Comparison of ENCODE assay signal across 8 mouse cellular contexts in genomic region chr1:37864511-37865400, GRCm38 (mm10). TPM values are rescaled to one million over a fixed set of nuclear protein-coding genes. Genes with fewer than 3 reads are reported as not detected.
A peak's percentile ranks its signal among the peaks of the same experiment; 100 is the strongest.
DNase-seq lines count a peak whose midpoint lies in the region; ATAC-seq and TF ChIP-seq lines count a peak whose summit lies in the region.

No protein-coding gene starts in this region.

- H3K79me2 ChIP-seq in C2C12 (ENCODE audit: control insufficient read depth, insufficient read depth), result no peaks in the 10 kb centered on the region
- H3K79me2 ChIP-seq in liver, adult 2 months (ENCODE audit: control insufficient read depth, insufficient read depth, low read length), result no peaks in the 10 kb centered on the region
- no peaks in the 10 kb centered on the region for H3K79me2 ChIP-seq in myocyte (ENCODE audit: control insufficient read depth, insufficient read depth)

- H3ac ChIP-seq in C2C12 (ENCODE audit: control insufficient read depth, insufficient read length, low read depth) (peak overlapping the region; percentile 79), myocyte (ENCODE audit: control insufficient read depth, insufficient read length) (no peak overlapping the region)

- peak overlapping the region; percentile 87 for H3K4me2 ChIP-seq in heart, embryonic 11.5 days
- H3K4me2 ChIP-seq in kidney, embryonic 16.5 days (replicated peaks; ENCODE audit: low read depth, low read length), result peak overlapping the region; percentile 88
- H3K4me2 ChIP-seq in myocyte (ENCODE audit: low read depth), result peak overlapping the region; percentile 96

- 2% methylated on average over 87 of the region's 90 CpGs for WGBS in heart, embryonic 11.5 days (ENCODE audit: insufficient replicate concordance)
- WGBS in kidney, embryonic 16.5 days, result under 1% methylated on average over 81 of the region's 90 CpGs
- under 1% methylated on average over 87 of the region's 90 CpGs for WGBS in liver, adult 2 months

- H3K9me3 ChIP-seq in erythroblast, embryonic 14.5 days (ENCODE audit: control insufficient read depth, low read length), result no peaks in the 10 kb centered on the region; the same call in 1 of the 2 replicates
- no peaks in the 10 kb centered on the region for H3K9me3 ChIP-seq in heart, embryonic 11.5 days (replicated peaks; ENCODE audit: control insufficient read depth, low read length)
- H3K9me3 ChIP-seq in kidney, embryonic 16.5 days (ENCODE audit: low read length), result no peaks in the 10 kb centered on the region

- peak; percentile 99 for ATAC-seq in heart, embryonic 11.5 days (replicated peaks; ENCODE audit: insufficient number of reproducible peaks, low FRiP score, low TSS enrichment)
- peak; percentile 99 for ATAC-seq in kidney, embryonic 16.5 days (ENCODE audit: low FRiP score, low TSS enrichment)

- H3K9ac ChIP-seq in heart, embryonic 11.5 days (ENCODE audit: low read depth, low read length), result peak overlapping the region; percentile 76
- peak overlapping the region; percentile 83 for H3K9ac ChIP-seq in kidney, embryonic 16.5 days (replicated peaks; ENCODE audit: low read length)
- peak overlapping the region; percentile 83 for H3K9ac ChIP-seq in liver, adult 2 months (ENCODE audit: low read depth, low read length)

- H3K27me3 ChIP-seq in C2C12 (ENCODE audit: control insufficient read depth, insufficient read depth, insufficient read length), result no peaks in the 10 kb centered on the region
- H3K27me3 ChIP-seq in erythroblast, embryonic 14.5 days (ENCODE audit: control insufficient read depth), result peaks cover 11% of the 10 kb centered on the region
- 0 out of 2 replicates have a peak, but pooled peaks cover 4% of the 10 kb centered on the region for H3K27me3 ChIP-seq in heart, embryonic 11.5 days (ENCODE audit: control insufficient read depth, insufficient read depth, low read length)
- H3K27me3 ChIP-seq in kidney, embryonic 16.5 days (ENCODE audit: insufficient read depth, low read length), result no peaks in the 10 kb centered on the region
- H3K27me3 ChIP-seq in liver, adult 2 months (ENCODE audit: control insufficient read depth, insufficient read depth, low read length), result no peaks in the 10 kb centered on the region
- H3K27me3 ChIP-seq in myocyte (ENCODE audit: control insufficient read depth, insufficient read depth, insufficient read length), result no peaks in the 10 kb centered on the region
- H3K27me3 ChIP-seq in splenic B cell, adult 2 months (ENCODE audit: control insufficient read depth, insufficient read depth, low read length, poor library complexity, severe bottlenecking), result no peaks in the 10 kb centered on the region

- H3K4me3 ChIP-seq in C2C12 (ENCODE audit: insufficient read depth, poor library complexity, severe bottlenecking), result peak overlapping the region; percentile 42
- peak overlapping the region; percentile 82 for H3K4me3 ChIP-seq in erythroblast, embryonic 14.5 days (replicated peaks)
- peak overlapping the region; percentile 72 for H3K4me3 ChIP-seq in heart, embryonic 11.5 days (ENCODE audit: low read depth, low read length)
- H3K4me3 ChIP-seq in kidney, embryonic 16.5 days (ENCODE audit: low read length), result peak overlapping the region; percentile 76
- H3K4me3 ChIP-seq in liver, adult 2 months (ENCODE audit: insufficient read depth, low read depth, low read length), result peak overlapping the region; percentile 91
- peak overlapping the region; percentile 35 for H3K4me3 ChIP-seq in myocyte

- no peak for TF ChIP-seq CTCF in C2C12 (IDR thresholded peaks at IDR 0.05; ENCODE audit: control insufficient read depth, insufficient read depth, insufficient read length)
- TF ChIP-seq CTCF in brain, embryonic 14.5 days (IDR thresholded peaks at IDR 0.05; ENCODE audit: borderline replicate concordance, extremely low read depth, insufficient read depth, insufficient read length), result peak; percentile 30; the same call in 1 of the 2 replicates
- TF ChIP-seq CTCF in liver, adult 2 months (IDR thresholded peaks at IDR 0.05; ENCODE audit: low read depth, low read length), result peak; percentile 23; the same call in 1 of the 2 replicates

- H3K36me3 ChIP-seq in C2C12 (ENCODE audit: control insufficient read depth, insufficient read depth) (no peaks in the 10 kb centered on the region), myocyte (ENCODE audit: control insufficient read depth, insufficient read depth) (no peaks in the 10 kb centered on the region)
- H3K36me3 ChIP-seq in erythroblast, embryonic 14.5 days (ENCODE audit: control insufficient read depth), result no peaks in the 10 kb centered on the region
- H3K36me3 ChIP-seq in heart, embryonic 11.5 days (ENCODE audit: control insufficient read depth, insufficient read depth, low read length), result no peaks in the 10 kb centered on the region
- no peaks in the 10 kb centered on the region for H3K36me3 ChIP-seq in kidney, embryonic 16.5 days (ENCODE audit: insufficient read depth, low read length)
- no peaks in the 10 kb centered on the region for H3K36me3 ChIP-seq in liver, adult 2 months (ENCODE audit: control insufficient read depth, insufficient read depth, low read length)
- H3K36me3 ChIP-seq in splenic B cell, adult 2 months (ENCODE audit: control insufficient read depth, insufficient read depth, low read length, poor library complexity, severe bottlenecking), result no peaks in the 10 kb centered on the region; the same call in 1 of the 2 replicates

- peak; percentile 73; the same call in 1 of the 2 replicates for TF ChIP-seq POLR2A in brain, embryonic 14.5 days (IDR thresholded peaks at IDR 0.05; ENCODE audit: borderline replicate concordance, extremely low read depth, insufficient read depth, insufficient read length, poor library complexity, severe bottlenecking)
- TF ChIP-seq POLR2A in liver, adult 2 months (IDR thresholded peaks at IDR 0.05; ENCODE audit: extremely low read depth, insufficient read depth, low read length), result peak; percentile 89
- peak; percentile 77 for TF ChIP-seq POLR2A in myocyte (IDR thresholded peaks at IDR 0.05; ENCODE audit: insufficient read length, low read depth)

- DNase-seq in brain, embryonic 14.5 days (ENCODE audit: low read depth), result peak; percentile 100
- DNase-seq in liver, adult 2 months (ENCODE audit: extremely low read depth, low read depth, low spot score), result peak; percentile 87
- DNase-seq in splenic B cell, adult 2 months (ENCODE audit: low read depth, low spot score), result peak; percentile 100

- peak overlapping the region; percentile 85 for H3K27ac ChIP-seq in heart, embryonic 11.5 days (ENCODE audit: low read depth, low read length)
- peak overlapping the region; percentile 94 for H3K27ac ChIP-seq in kidney, embryonic 16.5 days (ENCODE audit: low read length)
- H3K27ac ChIP-seq in liver, adult 2 months (replicated peaks; ENCODE audit: insufficient read depth, low read depth, low read length), result peak overlapping the region; percentile 68

- no peaks in the 10 kb centered on the region for H3K79me3 ChIP-seq in C2C12 (ENCODE audit: low read depth)

- peaks cover 39% of the 10 kb centered on the region for H3K4me1 ChIP-seq in erythroblast, embryonic 14.5 days (ENCODE audit: control insufficient read depth)
- H3K4me1 ChIP-seq in heart, embryonic 11.5 days (ENCODE audit: control insufficient read depth, insufficient read depth, low read length), result no peaks in the 10 kb centered on the region
- H3K4me1 ChIP-seq in kidney, embryonic 16.5 days (ENCODE audit: insufficient read depth, low read length), result peaks cover 5% of the 10 kb centered on the region; the same call in 1 of the 2 replicates
- H3K4me1 ChIP-seq in liver, adult 2 months (ENCODE audit: control insufficient read depth, insufficient read depth, low read length), result no peaks in the 10 kb centered on the region; the same call in 1 of the 2 replicates

RNA-seq across cellular contexts. Expression of gene Tsga10, which starts 1.5 kb away (rescaled TPM):
- 0.46 TPM for polyA plus RNA-seq in C2C12 (2012; fragmentation: generic; extraction: Trizol)
- 16.0 and 17.6 TPM in 2 replicates for polyA plus RNA-seq in brain, embryonic 14.5 days (2012; rRNA removed)
- 0.03 and 0.04 TPM in 2 replicates for polyA plus RNA-seq in erythroblast, embryonic 14.5 days (2012)
- polyA plus RNA-seq in heart, embryonic 11.5 days (2014; fragmentation: Nextera tagmentation; extraction: Ambion mirVana), result 4.2 and 4.6 TPM in 2 replicates
- polyA plus RNA-seq in kidney, embryonic 16.5 days (2015; fragmentation: Nextera tagmentation; extraction: Ambion mirVana), result 6.4 and 6.9 TPM in 2 replicates
- total RNA-seq in liver, adult 2 months (2014; rRNA removed), result 1.2 and 1.4 TPM in 2 replicates
- 0.24 and 0.30 TPM in 2 replicates for polyA plus RNA-seq in liver, adult 2 months (2012; rRNA removed)
- polyA plus RNA-seq in myocyte (2012; fragmentation: generic; extraction: Trizol), result 1.7 TPM

RNA-seq across cellular contexts. Expression of gene Lipt1, which starts 6.8 kb away (rescaled TPM):
- polyA plus RNA-seq in C2C12 (2012; fragmentation: generic; extraction: Trizol) (5.8 TPM), myocyte (2012; fragmentation: generic; extraction: Trizol) (8.3 TPM)
- 4.8 and 5.3 TPM in 2 replicates for polyA plus RNA-seq in brain, embryonic 14.5 days (2012; rRNA removed)
- polyA plus RNA-seq in erythroblast, embryonic 14.5 days (2012), result not detected in 2 replicates
- polyA plus RNA-seq in heart, embryonic 11.5 days (2014; fragmentation: Nextera tagmentation; extraction: Ambion mirVana), result 8.3 and 9.9 TPM in 2 replicates
- 9.6 and 9.7 TPM in 2 replicates for polyA plus RNA-seq in kidney, embryonic 16.5 days (2015; fragmentation: Nextera tagmentation; extraction: Ambion mirVana)
- total RNA-seq in liver, adult 2 months (2014; rRNA removed), result 10.2 and 10.3 TPM in 2 replicates
- polyA plus RNA-seq in liver, adult 2 months (2012; rRNA removed), result 2.2 and 3.1 TPM in 2 replicates

RNA-seq across cellular contexts. Expression of gene Mitd1, which starts 25.5 kb away (rescaled TPM):
- polyA plus RNA-seq in C2C12 (2012; fragmentation: generic; extraction: Trizol) (6.6 TPM), myocyte (2012; fragmentation: generic; extraction: Trizol) (3.9 TPM)
- 16.5 and 19.1 TPM in 2 replicates for polyA plus RNA-seq in brain, embryonic 14.5 days (2012; rRNA removed)
- polyA plus RNA-seq in erythroblast, embryonic 14.5 days (2012), result 0.19 TPM in 2 replicates
- 15.9 and 16.4 TPM in 2 replicates for polyA plus RNA-seq in heart, embryonic 11.5 days (2014; fragmentation: Nextera tagmentation; extraction: Ambion mirVana)
- polyA plus RNA-seq in kidney, embryonic 16.5 days (2015; fragmentation: Nextera tagmentation; extraction: Ambion mirVana), result 23.9 and 27.4 TPM in 2 replicates
- 8.6 and 10.7 TPM in 2 replicates for total RNA-seq in liver, adult 2 months (2014; rRNA removed)
- polyA plus RNA-seq in liver, adult 2 months (2012; rRNA removed), result 3.5 and 4.6 TPM in 2 replicates

RNA-seq across cellular contexts. Expression of gene Mrpl30, which starts 25.5 kb away (rescaled TPM):
- polyA plus RNA-seq in C2C12 (2012; fragmentation: generic; extraction: Trizol) (152 TPM), myocyte (2012; fragmentation: generic; extraction: Trizol) (181 TPM)
- polyA plus RNA-seq in brain, embryonic 14.5 days (2012; rRNA removed), result 118 and 120 TPM in 2 replicates
- 3.3 and 3.6 TPM in 2 replicates for polyA plus RNA-seq in erythroblast, embryonic 14.5 days (2012)
- polyA plus RNA-seq in heart, embryonic 11.5 days (2014; fragmentation: Nextera tagmentation; extraction: Ambion mirVana), result 260 and 280 TPM in 2 replicates
- polyA plus RNA-seq in kidney, embryonic 16.5 days (2015; fragmentation: Nextera tagmentation; extraction: Ambion mirVana), result 228 and 234 TPM in 2 replicates
- total RNA-seq in liver, adult 2 months (2014; rRNA removed), result 83.6 and 111 TPM in 2 replicates
- 46.4 and 65.0 TPM in 2 replicates for polyA plus RNA-seq in liver, adult 2 months (2012; rRNA removed)

RNA-seq across cellular contexts. Expression of gene Lyg2, which starts 51.5 kb away (rescaled TPM):
- polyA plus RNA-seq in C2C12 (2012; fragmentation: generic; extraction: Trizol), result not detected
- polyA plus RNA-seq in brain, embryonic 14.5 days (2012; rRNA removed), result 0.03 TPM in 1 of 2 replicates, not detected in the other
- polyA plus RNA-seq in erythroblast, embryonic 14.5 days (2012), result not detected in 2 replicates
- not detected in 2 replicates for polyA plus RNA-seq in heart, embryonic 11.5 days (2014; fragmentation: Nextera tagmentation; extraction: Ambion mirVana)
- polyA plus RNA-seq in kidney, embryonic 16.5 days (2015; fragmentation: Nextera tagmentation; extraction: Ambion mirVana), result not detected in 2 replicates
- not detected in 2 replicates for total RNA-seq in liver, adult 2 months (2014; rRNA removed)
- not detected in 2 replicates for polyA plus RNA-seq in liver, adult 2 months (2012; rRNA removed)
- not detected for polyA plus RNA-seq in myocyte (2012; fragmentation: generic; extraction: Trizol)

Comparison
In these comparisons a context has a peak if more than half of its experiments do, and no peak if none do; other contexts are left out.
1. Peak in every context shown above with its lines: DNase-seq, ATAC-seq, H3K4me3 ChIP-seq and H3K27ac ChIP-seq.
2. H3K4me3 ChIP-seq: peak in every context shown above with its lines; median percentile 91 in liver, adult 2 months; 82 in erythroblast, embryonic 14.5 days; 76 in kidney, embryonic 16.5 days; 72 in heart, embryonic 11.5 days; 42 in C2C12; 35 in myocyte.